Mouse (Mus musculus) brain, embryonic 14.5 days (tissue): ENCODE data around the gene Fibcd1.

Experiments
- CTCF ChIP-seq: fragments of 200-500 bp; IDR thresholded peaks from 2 replicates; pipeline ENCODE4 v1.5.1; 2012; ENCODE audit warnings: inconsistent platforms, mild to moderate bottlenecking, moderate library complexity, borderline replicate concordance; ENCODE audit not compliant: insufficient read depth, insufficient read length; ENCODE audit errors: extremely low read depth
- POLR2A ChIP-seq: fragments of 200-500 bp; IDR thresholded peaks from 2 replicates; pipeline ENCODE4 v1.6.1; 2012; ENCODE audit warnings: mild to moderate bottlenecking, inconsistent platforms, borderline replicate concordance; ENCODE audit not compliant: poor library complexity, insufficient read depth, insufficient read length, severe bottlenecking; ENCODE audit errors: extremely low read depth

DNA sequence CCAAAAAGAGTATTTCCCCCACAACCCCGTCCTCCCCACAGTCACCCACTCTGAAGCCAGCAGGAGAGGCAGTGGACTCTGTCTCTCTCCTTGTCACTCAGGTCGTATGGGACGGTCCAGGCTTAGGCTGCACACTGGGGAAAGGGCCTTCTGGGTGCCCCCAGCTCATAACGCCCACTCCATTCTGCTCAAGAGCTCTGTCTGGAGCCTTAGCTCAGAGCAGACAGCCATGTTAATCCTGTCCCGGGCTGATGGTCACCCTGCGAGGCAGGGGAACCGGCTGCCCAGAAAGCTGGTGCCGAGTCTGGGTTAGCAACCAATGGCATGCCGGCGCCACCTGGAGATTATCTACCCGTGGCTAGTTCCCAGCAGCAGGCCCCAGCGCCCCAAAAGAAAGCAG is 12.7 kb upstream of the Fibcd1 start:
- no peak for TF ChIP-seq CTCF
- TF ChIP-seq POLR2A, result no peak
